Mouse (Mus musculus) cortical plate, adult 2 months (tissue): ENCODE results near the gene Smarcc2. TPM values are rescaled to one million over a fixed set of nuclear protein-coding genes. Genes with fewer than 3 reads are reported as not detected.

Source experiments
- H3K27ac ChIP-seq: fragments of 200-500 bp; 2 replicates; pipeline ENCODE4 v1.5.1; 2012; ENCODE audit warnings: low read length, control low read depth, inconsistent platforms; ENCODE audit not compliant: insufficient read depth
- H3K4me1 ChIP-seq: fragments of 200-500 bp; 2 replicates; pipeline ENCODE4 v1.6.1; 2011; ENCODE audit warnings: low read length; ENCODE audit not compliant: control insufficient read depth, insufficient read depth
- H3K4me3 ChIP-seq: fragments of 200-500 bp; 2 replicates; pipeline ENCODE4 v1.5.1; 2011; ENCODE audit warnings: mild to moderate bottlenecking, low read length, control low read depth; ENCODE audit not compliant: insufficient read depth
- CTCF ChIP-seq: fragments of 200-500 bp; IDR thresholded peaks from 2 replicates; pipeline ENCODE4 v1.5.1; 2011; ENCODE audit warnings: mild to moderate bottlenecking, control low read depth, low read length; ENCODE audit not compliant: insufficient read depth; ENCODE audit errors: extremely low read depth
- POLR2A ChIP-seq: fragments of 200-500 bp; IDR thresholded peaks from 2 replicates; pipeline ENCODE4 v1.6.1; 2011; ENCODE audit warnings: mild to moderate bottlenecking, low read length, control low read depth; ENCODE audit not compliant: insufficient read depth; ENCODE audit errors: extremely low read depth
- polyA plus RNA-seq: library from polyadenylated mRNA; depleted of rRNA; stranded (reverse); fragments of >200 nt; gene quantifications from 2 replicates; pipeline ENCODE4 v1.2.3, GENCODE M21; 2012

Gene Smarcc2
- polyA plus RNA-seq, 1 experiment, result 209 TPM

- TF ChIP-seq CTCF, result no peak
- no peak for TF ChIP-seq POLR2A
- no peaks in the 10 kb centered on the region for H3K4me1 ChIP-seq
- no peak overlapping the region for H3K27ac ChIP-seq
- H3K4me3 ChIP-seq, result no peak overlapping the region
These were observed 34.4 kb upstream of the Smarcc2 start for GRCm38 (mm10) chr10:128424604-128425003.

- TF ChIP-seq POLR2A (no peak), CTCF (no peak)
- no peak overlapping the region for H3K27ac ChIP-seq
- no peak overlapping the region for H3K4me3 ChIP-seq
- H3K4me1 ChIP-seq, result no peaks in the 10 kb centered on the region
These were observed 33.8 kb upstream of the Smarcc2 start for GRCm38 (mm10) chr10:128425260-128425659.

- no peaks in the 10 kb centered on the region for H3K4me1 ChIP-seq
- H3K27ac ChIP-seq, result no peak overlapping the region
- TF ChIP-seq CTCF, result no peak
- TF ChIP-seq POLR2A, result no peak
- no peak overlapping the region for H3K4me3 ChIP-seq
These were observed 30.0 kb upstream of the Smarcc2 start for GRCm38 (mm10) chr10:128429052-128429451.

DNA sequence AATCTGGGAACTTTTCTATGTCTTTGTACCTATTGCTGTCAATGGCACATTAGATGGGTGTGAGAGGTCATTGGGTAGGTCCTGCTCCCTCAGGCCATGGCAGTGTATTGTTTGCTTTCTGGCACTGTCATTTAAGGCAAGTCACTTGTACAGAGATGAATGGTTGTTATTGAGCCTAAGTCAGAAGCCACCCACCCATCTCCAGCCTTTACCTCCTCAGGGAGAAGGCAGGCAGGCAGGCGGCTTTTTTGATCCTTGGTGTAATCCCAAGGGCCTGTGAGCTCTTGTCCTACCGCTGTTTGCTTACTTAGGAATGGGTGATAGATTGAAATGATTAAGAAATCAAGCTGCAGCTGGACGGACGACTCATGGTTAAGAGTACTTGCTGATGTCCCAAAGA, 29.6 kb upstream of the Smarcc2 start:
- Histone ChIP-seq H3K27ac (no peak overlapping the region), H3K4me1 (no peaks in the 10 kb centered on the region), H3K4me3 (no peak overlapping the region)
- TF ChIP-seq POLR2A (no peak), CTCF (no peak)

DNA sequence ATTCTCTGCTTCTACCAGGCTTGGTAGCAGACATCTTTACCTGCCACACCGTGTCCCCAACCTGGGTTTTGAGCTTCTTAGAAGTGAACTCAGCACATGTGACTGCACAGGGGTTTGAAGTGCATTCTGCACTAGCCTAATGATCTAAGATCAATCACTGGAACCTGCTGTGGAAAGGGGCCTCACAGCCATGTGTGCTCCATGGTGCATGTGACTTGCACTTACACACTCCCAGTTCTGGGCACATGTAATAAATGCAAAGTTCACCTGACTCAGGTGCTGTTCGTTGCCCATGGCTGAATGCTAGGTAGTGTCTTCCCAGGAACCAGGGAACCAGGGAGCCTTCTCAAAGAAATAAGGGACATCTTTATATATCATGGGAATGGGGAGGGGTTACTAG, 25.6 kb upstream of the Smarcc2 start:
- TF ChIP-seq POLR2A, result no peak
- TF ChIP-seq CTCF, result no peak
- no peak overlapping the region for H3K27ac ChIP-seq
- no peak overlapping the region for H3K4me3 ChIP-seq
- H3K4me1 ChIP-seq, result no peaks in the 10 kb centered on the region; the same call in 1 of the 2 replicates

DNA sequence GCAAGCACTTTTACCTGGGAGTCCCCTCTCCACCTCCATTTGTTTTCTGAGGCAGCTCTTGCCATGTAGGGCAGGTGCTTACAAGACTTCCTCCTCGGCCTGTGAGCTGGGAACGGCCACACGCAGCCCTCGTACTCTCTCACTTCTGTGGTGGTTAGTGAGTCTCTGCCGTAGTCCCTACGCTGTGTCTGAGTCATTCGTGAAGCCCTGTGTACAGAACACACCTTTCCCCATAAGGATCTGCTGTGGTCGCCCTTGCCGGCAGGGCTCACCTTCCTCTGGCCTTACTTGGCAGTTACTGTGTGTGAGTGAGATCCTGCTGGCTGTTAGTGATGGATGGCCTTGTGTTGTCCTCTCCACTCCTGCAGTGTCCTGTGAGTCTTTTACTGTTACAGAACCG, 24.4 kb upstream of the Smarcc2 start:
- TF ChIP-seq POLR2A (no peak), CTCF (no peak)
- Histone ChIP-seq H3K4me3 (no peak overlapping the region), H3K4me1 (no peaks in the 10 kb centered on the region; the same call in 1 of the 2 replicates), H3K27ac (no peak overlapping the region)

GRCm38 (mm10) chr10:128435186-128435823, 23.7 kb upstream of the Smarcc2 start:
- Histone ChIP-seq H3K4me1 (peaks cover 3% of the 10 kb centered on the region), H3K27ac (no peak overlapping the region), H3K4me3 (no peak overlapping the region)
- no peak for TF ChIP-seq CTCF
- no peak for TF ChIP-seq POLR2A

DNA sequence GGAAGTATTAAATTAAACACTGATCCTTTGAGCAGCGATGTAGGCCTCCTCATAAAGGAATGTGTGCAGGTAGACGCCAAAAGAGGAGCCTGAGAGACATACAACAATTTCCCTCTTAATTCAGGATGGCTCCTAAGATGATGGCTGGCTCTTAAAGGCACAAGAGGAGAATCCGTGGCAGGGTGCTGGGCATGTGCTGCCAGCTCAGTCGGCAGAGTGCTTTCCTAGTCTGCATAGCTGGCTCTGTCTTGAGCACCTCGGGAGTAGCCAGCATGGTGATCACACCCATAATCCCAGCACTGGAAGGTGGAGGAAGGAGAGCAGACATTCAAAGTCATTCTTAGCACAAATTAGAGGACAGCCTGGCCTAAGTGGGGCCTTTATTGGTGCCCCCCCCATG, 23.2 kb upstream of the Smarcc2 start:
- TF ChIP-seq POLR2A (no peak), CTCF (no peak)
- Histone ChIP-seq H3K4me3 (no peak overlapping the region), H3K27ac (no peak overlapping the region), H3K4me1 (peaks cover 3% of the 10 kb centered on the region)

DNA sequence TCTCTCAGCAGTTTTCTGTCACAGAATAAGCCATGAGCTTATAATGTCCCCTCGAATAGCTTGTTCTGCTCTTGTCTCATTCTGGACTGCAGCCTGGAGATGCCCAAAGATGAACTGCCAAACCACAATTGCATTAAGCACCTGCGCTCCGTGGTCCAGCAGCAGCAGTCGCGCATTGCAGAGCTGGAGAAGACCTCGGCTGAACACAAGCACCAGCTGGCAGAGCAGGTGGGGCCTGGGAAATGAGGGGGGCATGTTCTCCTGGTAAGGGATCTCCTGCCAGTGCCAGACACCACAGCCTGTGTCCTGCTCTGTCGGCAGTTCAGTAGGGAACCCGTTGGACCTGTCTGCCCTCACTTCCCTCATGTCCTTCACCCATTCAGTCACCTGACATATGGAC, 22.7 kb upstream of the Smarcc2 start:
- H3K27ac ChIP-seq, result no peak overlapping the region
- H3K4me1 ChIP-seq, result peaks cover 3% of the 10 kb centered on the region
- H3K4me3 ChIP-seq, result no peak overlapping the region
- TF ChIP-seq CTCF (no peak), POLR2A (no peak)

DNA sequence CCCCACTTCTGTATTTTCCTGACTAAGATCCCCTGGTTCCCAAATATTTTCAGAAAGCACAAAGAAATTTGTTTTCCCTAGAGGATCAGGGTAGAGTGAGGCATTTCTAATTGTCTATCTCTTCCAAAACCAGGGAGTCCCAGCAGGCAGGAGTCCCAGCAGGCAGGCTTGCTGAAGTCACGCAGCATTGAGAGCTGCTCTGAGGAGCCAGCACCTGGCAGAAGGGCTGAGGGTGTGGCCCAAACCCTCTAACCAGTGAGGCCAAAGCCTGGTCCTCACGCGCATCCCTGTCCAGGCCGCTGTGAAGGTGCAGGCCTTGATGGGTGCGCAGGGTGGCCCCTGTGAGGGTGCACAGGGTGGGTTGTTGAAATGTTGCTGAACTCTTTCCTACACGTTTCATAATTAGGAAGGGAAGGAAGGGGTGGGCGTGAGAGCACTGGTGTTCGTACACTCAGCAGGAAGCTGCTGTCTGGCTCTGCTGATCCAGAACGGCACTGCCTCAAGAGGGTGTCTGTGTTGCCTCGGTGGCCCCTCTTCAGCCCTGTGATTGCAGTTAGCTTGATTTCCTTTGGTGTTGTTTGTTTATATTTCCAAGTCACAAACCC, 20.3 kb upstream of the Smarcc2 start:
- TF ChIP-seq CTCF, result no peak
- Histone ChIP-seq H3K27ac (no peak overlapping the region), H3K4me3 (no peak overlapping the region), H3K4me1 (peaks cover 3% of the 10 kb centered on the region)

GRCm38 (mm10) chr10:128440407-128440806, 18.6 kb upstream of the Smarcc2 start:
- TF ChIP-seq CTCF (peak; percentile 45; the same call in 1 of the 2 replicates), POLR2A (no peak)
- no peak overlapping the region for H3K4me3 ChIP-seq

More at GRCm38 (mm10) chr10:128440407-128440806, 18.6 kb upstream of the Smarcc2 start:
- H3K27ac ChIP-seq, result no peak overlapping the region
- H3K4me1 ChIP-seq, result peaks cover 3% of the 10 kb centered on the region; the same call in 1 of the 2 replicates
